Mouse (Mus musculus) layer of hippocampus, postnatal 25 days (tissue): Measurements from ENCODE around the gene Ficd. TPM values are rescaled to one million over a fixed set of nuclear protein-coding genes. Genes with fewer than 3 reads are reported as not detected.

Experiments used
- total RNA-seq, 2 experiments: library from RNA; stranded (reverse); gene quantifications; 2 replicates each; pipeline ENCODE4 v1.2.3; 2021

Gene Ficd
- total RNA-seq, 2 experiments from 2014 or later = 12.8 to 13.1 TPM

Other genes with a start within 250 kb of the Ficd start
- gene Wscd2, start 245.5 kb upstream of the Ficd start, total RNA-seq = 10 to 100 TPM; 84.5 to 89.7 TPM
- gene Cmklr1, start 85.4 kb upstream of the Ficd start, total RNA-seq = 1 to 10 TPM; 3.3 to 5.4 TPM
- not detected for gene 1700069L16Rik, start 11.0 kb upstream of the Ficd start, total RNA-seq
- 10 to 100 TPM; 41.0 to 47.6 TPM for gene Sart3, start 36.7 kb downstream of the Ficd start, total RNA-seq
- gene Iscu, start 36.9 kb downstream of the Ficd start, total RNA-seq = 100 to 1,000 TPM; 115 to 126 TPM
- 10 to 100 TPM; 18.4 to 23.9 TPM for gene Tmem119, start 64.7 kb downstream of the Ficd start, total RNA-seq
- gene Selplg, start 96.8 kb downstream of the Ficd start, total RNA-seq = 10 to 100 TPM; 29.3 to 33.5 TPM
- gene Coro1c, start 173.0 kb downstream of the Ficd start, total RNA-seq = 10 to 100 TPM; 82.7 to 91.6 TPM